Mouse (Mus musculus) liver (tissue): ENCODE results near the gene Set.
A peak's percentile ranks its signal among the peaks of the same experiment; 100 is the strongest.

ENCODE experiments used
- DNase-seq: peaks from one replicate; pipeline ENCODE4 v3.0.0-alpha.2; 2020; ENCODE audit warnings: mixed read lengths

Set gene

GRCm38 (mm10) chr2:30093471-30094207 lies 36.5 kb downstream of the Set start, which contains the start of gene Zdhhc12:
Gene Zdhhc12, minus strand, starts transcription at chr2:30093648.
- DNase-seq, result peak; percentile 99

DNA sequence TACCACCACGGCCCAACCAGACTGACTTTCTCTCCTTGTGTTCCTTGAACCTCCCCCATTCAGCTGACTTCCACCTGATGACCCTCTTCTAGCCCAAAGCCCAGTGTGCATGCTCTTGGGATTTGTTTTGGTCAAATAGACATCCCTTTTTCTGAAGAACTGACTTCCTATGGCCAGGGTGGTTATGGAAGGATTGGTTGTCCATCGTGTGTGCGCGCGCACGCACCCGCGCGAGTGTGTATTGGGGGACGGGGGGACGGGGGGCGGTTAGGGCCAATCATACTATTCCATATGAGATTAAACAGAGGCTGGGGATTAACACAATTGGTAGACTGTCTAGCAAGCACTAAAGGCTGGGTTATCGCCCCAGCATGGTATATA lies 37.0 kb downstream of the Set start:
- DNase-seq, result peak; percentile 49

DNA sequence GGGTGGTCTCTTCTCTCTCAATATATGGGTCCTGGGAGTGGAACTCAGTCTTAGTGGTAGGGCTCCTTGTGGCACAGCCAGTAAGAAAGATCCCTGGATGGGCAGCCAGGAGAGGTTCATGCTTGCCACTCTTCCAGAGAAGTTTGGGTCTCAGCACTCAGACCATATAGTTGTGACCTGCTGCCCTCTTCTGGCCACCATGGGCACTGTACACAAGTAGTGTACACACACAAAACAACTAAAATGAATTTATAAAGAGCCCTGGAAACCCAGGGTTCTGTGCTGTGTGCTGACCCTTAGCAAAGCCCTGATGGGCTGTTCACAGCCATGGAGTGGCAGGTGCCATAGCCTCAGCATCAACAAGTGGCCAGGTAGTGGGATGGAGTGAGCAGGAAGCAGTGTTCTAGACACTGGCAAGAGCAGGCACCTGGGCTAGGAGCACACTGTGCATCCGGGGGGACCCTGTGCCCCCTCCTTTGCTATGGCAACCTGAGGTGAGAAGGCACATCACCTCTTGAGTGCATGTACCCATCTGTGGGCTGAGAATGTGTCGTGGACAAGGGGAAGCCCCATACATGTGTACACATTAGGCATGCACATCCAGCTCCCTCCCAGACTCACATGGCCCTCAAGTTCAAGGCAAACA lies 38.8 kb downstream of the Set start:
- DNase-seq, result peak; percentile 72

GRCm38 (mm10) chr2:30100214-30100613 lies 43.0 kb downstream of the Set start:
- DNase-seq, result no peak

- peak; percentile 67 for DNase-seq
These were observed 49.2 kb downstream of the Set start for GRCm38 (mm10) chr2:30106364-30106763.

DNA sequence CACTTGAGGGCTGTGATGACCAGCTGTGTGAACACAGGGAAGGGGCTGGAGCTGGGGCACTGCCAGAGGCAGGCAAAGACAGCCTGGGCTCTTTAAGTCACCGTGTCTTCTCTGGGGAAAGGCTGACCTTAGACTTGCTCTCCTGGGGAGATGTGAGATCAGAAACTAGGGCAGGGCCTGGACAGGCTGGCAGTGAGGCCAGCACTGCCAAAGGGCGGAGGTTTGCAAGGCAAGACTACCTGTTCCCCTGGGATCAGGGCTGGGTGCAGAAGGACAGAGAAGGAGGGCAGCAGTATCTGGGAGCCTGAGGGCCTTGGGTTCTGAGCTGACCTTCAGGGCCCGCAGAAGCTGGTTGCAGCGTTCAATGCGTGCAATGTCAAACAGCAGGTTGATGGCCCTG lies 50.5 kb downstream of the Set start:
- no peak for DNase-seq

DNA sequence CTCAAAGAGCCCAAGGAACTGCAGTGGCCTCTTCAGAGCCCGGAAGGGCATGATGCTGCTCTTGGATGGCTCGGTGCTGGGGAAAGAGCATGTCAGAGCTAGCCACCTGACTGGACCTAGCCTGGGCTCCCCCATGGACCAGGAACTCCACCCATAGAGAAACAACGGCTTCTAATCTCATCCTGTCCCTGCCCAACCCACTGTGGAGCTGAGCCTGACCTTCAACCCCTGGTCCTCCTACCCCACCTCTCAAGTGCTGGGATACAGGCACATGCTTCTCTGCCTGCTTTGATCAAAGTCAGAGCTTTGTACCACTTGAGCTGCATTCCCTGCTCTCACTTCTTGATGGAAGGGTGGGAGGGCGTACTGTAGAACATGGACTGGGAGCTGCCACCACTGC lies 51.1 kb downstream of the Set start:
- no peak for DNase-seq

DNA sequence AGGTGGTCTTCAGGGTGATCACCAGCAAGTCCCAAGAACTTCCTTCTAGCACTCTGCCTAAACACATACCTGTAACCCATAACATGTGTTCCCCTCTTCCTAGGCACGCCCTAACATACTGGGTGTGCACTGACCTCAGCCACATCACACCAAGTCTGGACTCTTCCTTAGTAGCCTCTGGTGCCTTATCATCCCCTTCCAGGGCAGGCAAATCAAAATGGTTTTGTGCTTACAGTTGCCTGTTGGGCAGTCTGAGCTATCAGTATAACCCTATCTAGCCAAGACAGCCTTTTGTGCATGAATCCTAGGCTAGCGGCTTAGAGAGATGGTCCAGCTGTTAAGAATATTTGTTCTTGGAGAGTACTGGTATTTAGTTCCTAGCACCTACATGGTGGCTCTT lies 54.3 kb downstream of the Set start:
- peak; percentile 53 for DNase-seq

- DNase-seq, result no peak
These were observed 55.4 kb downstream of the Set start for GRCm38 (mm10) chr2:30112564-30112963.

DNA sequence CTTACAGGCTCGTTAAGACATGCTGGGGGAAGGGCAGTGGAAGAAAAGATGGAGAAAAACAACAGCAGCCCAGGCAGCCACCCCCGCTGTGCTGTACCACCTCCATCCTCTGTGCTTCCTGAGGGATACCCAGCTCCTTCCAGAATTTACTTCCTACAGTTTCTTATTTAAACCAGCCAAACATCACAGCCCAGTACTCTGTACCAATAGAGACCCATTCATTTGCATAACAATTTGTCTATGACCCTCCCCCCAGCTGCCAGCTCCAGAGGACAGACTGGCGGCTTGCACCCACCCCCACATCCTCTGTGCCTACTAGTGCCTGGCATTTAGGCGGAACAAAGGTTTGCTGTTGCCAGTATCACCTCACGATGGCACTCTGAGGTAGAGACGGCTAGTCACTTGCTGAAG lies 62.5 kb downstream of the Set start:
- no peak for DNase-seq

GRCm38 (mm10) chr2:30120269-30120668 lies 63.1 kb downstream of the Set start:
- no peak for DNase-seq
